Mouse (Mus musculus): ENCODE results near the gene Zfc3h1.

- TF ChIP-seq CTCF (IDR thresholded peaks at IDR 0.05; ENCODE audit: extremely low read depth, insufficient read length, insufficient replicate concordance, low read depth, low read length) (no peak), POLR2A (IDR thresholded peaks at IDR 0.05; ENCODE audit: low read depth, low read length) (no peak)
Observed at GRCm38 (mm10) chr10:115469040-115469439, 84.3 kb downstream of the Zfc3h1 start.

Data from small intestine, adult 2 months (tissue).